Comparison of ENCODE assay signal across 29 mouse cellular contexts in genomic region chr3:96495490-96496210, GRCm38 (mm10). TPM values are rescaled to one million over a fixed set of nuclear protein-coding genes. Genes with fewer than 3 reads are reported as not detected.
DNase-seq lines count a peak whose midpoint lies in the region; TF ChIP-seq lines count a peak whose summit lies in the region.
"Had no signal": no experiment of that assay in that cellular context is flagged by ENCODE, and none has a peak within 500 bp of the region (broad histone marks: within the 10 kb centered on the region; RNA-seq: fewer than 3 reads in every experiment).

No protein-coding gene starts in this region.

- no peaks in the 10 kb centered on the region for H3K27me3 ChIP-seq in MEL (ENCODE audit: control insufficient read depth in 1 of 2, insufficient read depth in 2 of 2, low read length in 2 of 2)
- H3K27me3 ChIP-seq: embryonic facial prominence, embryonic 12.5 days; heart, embryonic 12.5 days had no signal

- H3K79me2 ChIP-seq in MEL (ENCODE audit: control insufficient read depth, insufficient read depth, low read length, poor library complexity), result peaks cover 31% of the 10 kb centered on the region

- H3K36me3 ChIP-seq in MEL (ENCODE audit: control insufficient read depth in 1 of 2, insufficient read depth in 2 of 2, low read length in 2 of 2), result peaks cover 4 to 22% of the 10 kb centered on the region in 2 experiments
- H3K36me3 ChIP-seq: embryonic facial prominence, embryonic 12.5 days; forebrain, embryonic 12.5 days; heart, embryonic 12.5 days; limb, embryonic 10.5 days; midbrain, embryonic 10.5 days had no signal

- TF ChIP-seq POLR2A in MEL (IDR thresholded peaks at IDR 0.05; ENCODE audit: control insufficient read depth in 1 of 2, insufficient read depth in 1 of 2, low read depth in 1 of 2, low read length in 2 of 2, poor library complexity in 1 of 2), result no peak

- DNase-seq in heart, adult 11 months, result peak; percentile 84
- no peak for DNase-seq in heart, adult 18-20 months
- peak; percentile 1 for DNase-seq in lung, postnatal 10 days
- DNase-seq in lung, postnatal 36 days, result no peak
- peak; percentile 1 for DNase-seq in B cell, adult 2 months
- DNase-seq in MEL (ENCODE audit: low read depth, low spot score), result peak; percentile 67
- no peak for DNase-seq in natural killer cell, adult 2 months (ENCODE audit: low spot score in 2 of 2)
- no peak for DNase-seq in adrenal gland, postnatal 14 days
- DNase-seq: adrenal gland, adult 8-10 months; heart, postnatal 10 days; kidney, adult 8-10 months; kidney, postnatal 25 days; liver; lung, adult 2 months; lung, postnatal 4 days; right cerebral cortex, postnatal 25 days; spleen, adult 18-20 months; thymus, postnatal 14 days had no signal

- TF ChIP-seq CTCF in MEL (IDR thresholded peaks at IDR 0.05 in 2 of 3, conservative IDR thresholded peaks at IDR 0.05 in 1 of 3; ENCODE audit: control insufficient read depth in 1 of 3, insufficient read depth in 1 of 3, low read depth in 2 of 3, low read length in 3 of 3, poor library complexity in 1 of 3, severe bottlenecking in 1 of 3), result no peak

- TF ChIP-seq EP300 in MEL (IDR thresholded peaks at IDR 0.05; ENCODE audit: low read depth in 1 of 2, low read length in 2 of 2), result no peak

- peak overlapping the region; percentile 81 for H3K9ac ChIP-seq in MEL (ENCODE audit: control insufficient read depth, low read depth, low read length, poor library complexity, severe bottlenecking)
- H3K9ac ChIP-seq: embryonic facial prominence, embryonic 12.5 days; forebrain, embryonic 12.5 days; heart, embryonic 12.5 days had no signal

- H3K4me1 ChIP-seq in MEL (ENCODE audit: control insufficient read depth in 1 of 2, insufficient read depth in 2 of 2, low read length in 2 of 2), result peaks cover 8 to 14% of the 10 kb centered on the region in 2 experiments
- H3K4me1 ChIP-seq: embryonic facial prominence, embryonic 12.5 days; heart, embryonic 12.5 days had no signal

- TF ChIP-seq RAD21 in MEL (IDR thresholded peaks at IDR 0.05; ENCODE audit: low read depth, low read length), result no peak

- H3K4me3 ChIP-seq in MEL (ENCODE audit: control insufficient read depth in 1 of 2, insufficient read depth in 1 of 2, low read depth in 2 of 2, low read length in 2 of 2), result peak overlapping the region; percentile 31 to 85
- H3K4me3 ChIP-seq: embryonic facial prominence, embryonic 12.5 days; forebrain, embryonic 12.5 days; layer of hippocampus, adult 2 months had no signal

- peak overlapping the region; percentile 91 for H3K27ac ChIP-seq in MEL (ENCODE audit: control insufficient read depth, low read depth, low read length)
- H3K27ac ChIP-seq: embryonic facial prominence, embryonic 12.5 days; forebrain, embryonic 12.5 days; layer of hippocampus, adult 2 months; limb, embryonic 10.5 days; midbrain, embryonic 10.5 days had no signal

- no peaks in the 10 kb centered on the region for H3K9me3 ChIP-seq in MEL (replicated peaks; ENCODE audit: insufficient read depth, low read length)
- H3K9me3 ChIP-seq: embryonic facial prominence, embryonic 12.5 days; forebrain, embryonic 12.5 days; heart, embryonic 12.5 days; limb, embryonic 10.5 days; midbrain, embryonic 10.5 days had no signal

TF ChIP-seq in MEL, 35 proteins besides CTCF, POLR2A, EP300 and RAD21:
- TF ChIP-seq RCOR1 (IDR thresholded peaks at IDR 0.05; ENCODE audit: low read depth, low read length) (no peak), SIN3A (IDR thresholded peaks at IDR 0.05; ENCODE audit: low read length) (no peak), POLR2AphosphoS5 (IDR thresholded peaks at IDR 0.05; ENCODE audit: borderline replicate concordance, low read depth, low read length) (no peak), ETS1 (IDR thresholded peaks at IDR 0.05; ENCODE audit: low read depth, low read length) (no peak), CHD2 (IDR thresholded peaks at IDR 0.05; ENCODE audit: low read length) (no peak)

RNA-seq across cellular contexts. Expression of gene Hfe2, which starts 29.3 kb away (rescaled TPM):
- total RNA-seq in heart, adult 18-20 months (2021), result 100 to 1,000 TPM; 279 to 290 TPM
- total RNA-seq in MEL (2012; rRNA removed), result not detected in 2 replicates
- not detected for polyA plus RNA-seq in MEL (2012; ENCODE audit: insufficient read depth in 1 of 2, insufficient read length in 2 of 2, low read depth in 1 of 2, low replicate concordance in 2 of 2, missing spikeins in 1 of 2)
- total RNA-seq in adrenal gland, postnatal 14 days (2021), result 6.9 TPM in 1 of 2 replicates, not detected in the other

RNA-seq across cellular contexts. Expression of gene BC107364, which starts 43.5 kb away (rescaled TPM):
- total RNA-seq in heart, adult 18-20 months (2021), result not detected
- total RNA-seq in MEL (2012; rRNA removed), result not detected in 2 replicates
- under 1 TPM in 1 of 2 experiments, not detected in 1; 0.17 TPM for polyA plus RNA-seq in MEL (2012; ENCODE audit: insufficient read depth in 1 of 2, insufficient read length in 2 of 2, low read depth in 1 of 2, low replicate concordance in 2 of 2, missing spikeins in 1 of 2)
- not detected in 2 replicates for total RNA-seq in adrenal gland, postnatal 14 days (2021)
- total RNA-seq: adrenal gland, adult 8-10 months; gastrocnemius, adult 18-20 months; heart, postnatal 10 days; layer of hippocampus, adult 2 months; layer of hippocampus, postnatal 25 days had no signal
- polyA plus RNA-seq: forebrain, embryonic 12.5 days; gonadal fat pad, adult 2 months; hindbrain, embryonic 11.5 days; lung, adult 2 months; neural tube, embryonic 11.5 days had no signal

Comparison
In these comparisons a context has a peak if more than half of its experiments do, and no peak if none do; other contexts are left out.
1. DNase-seq: peak in heart, adult 11 months (single experiment), lung, postnatal 10 days (single experiment), B cell, adult 2 months (2 of 2) and MEL (single experiment); none in heart, adult 18-20 months (0 of 2), lung, postnatal 36 days (single experiment), natural killer cell, adult 2 months (0 of 2) and adrenal gland, postnatal 14 days (single experiment).
2. RNA of gene Hfe2, which starts 29.3 kb away (total RNA-seq): 279 to 290 TPM in heart, adult 18-20 months; 6.9 TPM in adrenal gland, postnatal 14 days and not detected in MEL; every median in the first group is over 10 times any median in the second.